Mouse (Mus musculus) hindbrain, embryonic 11.5 days (tissue): Measurements from ENCODE around the gene Fbln2. TPM values are rescaled to one million over a fixed set of nuclear protein-coding genes. Genes with fewer than 3 reads are reported as not detected.

Experiments
- ATAC-seq: fragments of 200-750 bp; cut with Nextera tagmentation; 2 replicates; pipeline ENCODE4 v1.8.0; 2017; ENCODE audit warnings: mild to moderate bottlenecking, moderate TSS enrichment, moderate library complexity; ENCODE audit not compliant: low FRiP score
- DNase-seq: peaks from one replicate; pipeline ENCODE4 v3.0.0-alpha.2; 2015; ENCODE audit warnings: low spot score
- H3K27ac ChIP-seq: fragments of 300-500 bp; sonication (generic); 2 replicates; pipeline ENCODE4 v1.5.1; 2014; ENCODE audit warnings: mild to moderate bottlenecking, low read depth, low read length
- H3K27me3 ChIP-seq: fragments of 300-500 bp; sonication (generic); 2 replicates; pipeline ENCODE4 v1.6.1; 2014; ENCODE audit warnings: mild to moderate bottlenecking, low read length, moderate library complexity, mixed read lengths; ENCODE audit not compliant: control insufficient read depth, insufficient read depth
- H3K36me3 ChIP-seq: fragments of 300-500 bp; sonication (generic); 2 replicates; pipeline ENCODE4 v1.6.1; 2014; ENCODE audit warnings: mild to moderate bottlenecking, low read length, moderate library complexity, mixed read lengths; ENCODE audit not compliant: control insufficient read depth, insufficient read depth
- H3K4me1 ChIP-seq: fragments of 300-500 bp; sonication (generic); replicated peaks from 2 replicates; pipeline ENCODE4 v1.6.1; 2014; ENCODE audit warnings: low read length, mixed read lengths; ENCODE audit not compliant: control insufficient read depth, insufficient read depth
- H3K4me2 ChIP-seq: fragments of 300-500 bp; sonication (generic); replicated peaks from 2 replicates; pipeline ENCODE4 v1.6.1; 2014; ENCODE audit warnings: mild to moderate bottlenecking, low read depth, low read length
- H3K4me3 ChIP-seq: fragments of 300-500 bp; sonication (generic); 2 replicates; pipeline ENCODE4 v1.5.1; 2014; ENCODE audit warnings: low read depth, low read length
- H3K9ac ChIP-seq: fragments of 300-500 bp; sonication (generic); 2 replicates; pipeline ENCODE4 v1.6.1; 2014; ENCODE audit warnings: low read depth, low read length
- H3K9me3 ChIP-seq: fragments of 300-500 bp; sonication (generic); 2 replicates; pipeline ENCODE4 v1.6.1; 2016; ENCODE audit warnings: low read length; ENCODE audit not compliant: control insufficient read depth
- WGBS: fragments of 180-500 bp; shearing (Covaris S2); extraction: QIAGEN DNeasy Blood & Tissue Kit; methylation state at CpG from one replicate; pipeline ENCODE4 v1.1.7; 2014; 5-methylcytosine and 5-hydroxymethylcytosine counted together
- polyA plus RNA-seq: library from polyadenylated mRNA; unstranded; fragments of >200 nt; fragmentation: Nextera tagmentation; extraction: Ambion mirVana; gene quantifications from 2 replicates; pipeline ENCODE4 v1.2.1, GENCODE M21; 2014

Fbln2 gene
- polyA plus RNA-seq, 1 experiment from 2014 or later, result 36.5 TPM

- Histone ChIP-seq H3K27me3 (no peaks in the 10 kb centered on the region), H3K9me3 (no peaks in the 10 kb centered on the region), H3K4me3 (no peak overlapping the region), H3K36me3 (no peaks in the 10 kb centered on the region), H3K27ac (no peak overlapping the region), H3K4me1 (no peaks in the 10 kb centered on the region), H3K9ac (no peak overlapping the region), H3K4me2 (no peak overlapping the region)
- DNase-seq (no peak), ATAC-seq (no peak)
- WGBS, result 87% methylated on average over 6 of the region's 6 CpGs
These were observed 25.3 kb upstream of the Fbln2 start for GRCm38 (mm10) chr6:91186934-91187333.

GRCm38 (mm10) chr6:91187871-91188270, 24.4 kb upstream of the Fbln2 start:
- WGBS, result 77% methylated on average over 3 of the region's 3 CpGs
- DNase-seq, result no peak
- Histone ChIP-seq H3K9ac (no peak overlapping the region), H3K27ac (no peak overlapping the region), H3K4me1 (no peaks in the 10 kb centered on the region), H3K4me2 (no peak overlapping the region), H3K4me3 (no peak overlapping the region), H3K27me3 (no peaks in the 10 kb centered on the region), H3K36me3 (no peaks in the 10 kb centered on the region), H3K9me3 (no peaks in the 10 kb centered on the region)
- ATAC-seq, result no peak

- no peak for DNase-seq
- no peak overlapping the region for H3K9ac ChIP-seq
- no peaks in the 10 kb centered on the region for H3K27me3 ChIP-seq
- no peaks in the 10 kb centered on the region for H3K36me3 ChIP-seq
- H3K27ac ChIP-seq, result no peak overlapping the region
- no peak overlapping the region for H3K4me3 ChIP-seq
- H3K4me2 ChIP-seq, result no peak overlapping the region
- 88% methylated on average over 6 of the region's 6 CpGs for WGBS
- ATAC-seq, result no peak
- H3K4me1 ChIP-seq, result no peaks in the 10 kb centered on the region
- no peaks in the 10 kb centered on the region for H3K9me3 ChIP-seq
These were observed 22.3 kb upstream of the Fbln2 start for GRCm38 (mm10) chr6:91189971-91190370.

- Histone ChIP-seq H3K27me3 (no peaks in the 10 kb centered on the region), H3K4me2 (no peak overlapping the region), H3K4me3 (no peak overlapping the region), H3K9ac (no peak overlapping the region), H3K4me1 (no peaks in the 10 kb centered on the region), H3K27ac (no peak overlapping the region), H3K9me3 (no peaks in the 10 kb centered on the region), H3K36me3 (no peaks in the 10 kb centered on the region)
- 39% methylated on average over 2 of the region's 2 CpGs for WGBS
- DNase-seq (no peak), ATAC-seq (no peak)
These were observed 20.8 kb upstream of the Fbln2 start for GRCm38 (mm10) chr6:91191465-91191864.

- no peak overlapping the region for H3K27ac ChIP-seq
- no peaks in the 10 kb centered on the region for H3K36me3 ChIP-seq
- H3K4me2 ChIP-seq, result no peak overlapping the region
- WGBS, result 81% methylated on average over 3 of the region's 3 CpGs
- DNase-seq (no peak), ATAC-seq (no peak)
- H3K27me3 ChIP-seq, result no peaks in the 10 kb centered on the region
- H3K4me1 ChIP-seq, result no peaks in the 10 kb centered on the region
- no peak overlapping the region for H3K9ac ChIP-seq
- H3K9me3 ChIP-seq, result no peaks in the 10 kb centered on the region
- no peak overlapping the region for H3K4me3 ChIP-seq
These were observed 19.8 kb upstream of the Fbln2 start for GRCm38 (mm10) chr6:91192421-91192820.

GRCm38 (mm10) chr6:91192851-91193545, 19.3 kb upstream of the Fbln2 start:
- 56% methylated on average over 1 of the region's 1 CpGs for WGBS
- Histone ChIP-seq H3K27ac (no peak overlapping the region), H3K9me3 (no peaks in the 10 kb centered on the region), H3K36me3 (no peaks in the 10 kb centered on the region), H3K9ac (no peak overlapping the region), H3K27me3 (no peaks in the 10 kb centered on the region), H3K4me3 (no peak overlapping the region), H3K4me2 (no peak overlapping the region), H3K4me1 (no peaks in the 10 kb centered on the region)
- ATAC-seq, result no peak
- DNase-seq, result no peak

GRCm38 (mm10) chr6:91198456-91198855, 13.8 kb upstream of the Fbln2 start:
- H3K27ac ChIP-seq, result no peak overlapping the region
- H3K4me1 ChIP-seq, result peaks cover 4% of the 10 kb centered on the region; the same call in 1 of the 2 replicates
- no peak overlapping the region for H3K4me3 ChIP-seq
- no peaks in the 10 kb centered on the region for H3K9me3 ChIP-seq
- no peaks in the 10 kb centered on the region for H3K27me3 ChIP-seq
- DNase-seq (no peak), ATAC-seq (no peak)
- H3K4me2 ChIP-seq, result no peak overlapping the region
- H3K36me3 ChIP-seq, result no peaks in the 10 kb centered on the region
- WGBS, result 70% methylated on average over 2 of the region's 2 CpGs
- no peak overlapping the region for H3K9ac ChIP-seq

- H3K9ac ChIP-seq, result no peak overlapping the region
- WGBS, result 35% methylated on average over 8 of the region's 8 CpGs
- no peaks in the 10 kb centered on the region for H3K36me3 ChIP-seq
- ATAC-seq, result peak; percentile 62
- H3K27ac ChIP-seq, result peak overlapping the region; percentile 58
- peaks cover 4% of the 10 kb centered on the region; the same call in 1 of the 2 replicates for H3K4me1 ChIP-seq
- DNase-seq, result peak; percentile 55
- H3K4me2 ChIP-seq, result no peak overlapping the region
- H3K27me3 ChIP-seq, result no peaks in the 10 kb centered on the region
- no peaks in the 10 kb centered on the region for H3K9me3 ChIP-seq
- H3K4me3 ChIP-seq, result no peak overlapping the region
These were observed 11.6 kb upstream of the Fbln2 start for GRCm38 (mm10) chr6:91200429-91201188.

GRCm38 (mm10) chr6:91201881-91202341, 10.3 kb upstream of the Fbln2 start:
- Histone ChIP-seq H3K4me2 (no peak overlapping the region), H3K9me3 (no peaks in the 10 kb centered on the region), H3K36me3 (no peaks in the 10 kb centered on the region), H3K27me3 (no peaks in the 10 kb centered on the region), H3K27ac (no peak overlapping the region), H3K4me3 (no peak overlapping the region), H3K9ac (no peak overlapping the region), H3K4me1 (peaks cover 4% of the 10 kb centered on the region; the same call in 1 of the 2 replicates)
- DNase-seq (no peak), ATAC-seq (no peak)
- WGBS, result 79% methylated on average over 8 of the region's 8 CpGs
